Mouse (Mus musculus) midbrain, postnatal 0 days (tissue): Measurements from ENCODE around the gene Tekt3. TPM values are rescaled to one million over a fixed set of nuclear protein-coding genes. Genes with fewer than 3 reads are reported as not detected.

Experiments
- ATAC-seq: fragments of 200-750 bp; cut with Nextera tagmentation; 2 replicates; pipeline ENCODE4 v1.8.0; 2017; ENCODE audit warnings: moderate number of reproducible peaks, mild to moderate bottlenecking, moderate TSS enrichment, moderate library complexity; ENCODE audit not compliant: low FRiP score
- DNase-seq: peaks from one replicate; pipeline ENCODE4 v3.0.0-alpha.2; 2015; ENCODE audit warnings: low spot score
- H3K27ac ChIP-seq: fragments of 300-500 bp; sonication (generic); 2 replicates; pipeline ENCODE4 v1.5.1; 2014; ENCODE audit warnings: low read depth, mild to moderate bottlenecking, low read length, mixed read lengths
- H3K27me3 ChIP-seq: fragments of 300-500 bp; sonication (generic); 2 replicates; pipeline ENCODE4 v1.6.1; 2014; ENCODE audit warnings: low read length, control low read depth, mixed read lengths; ENCODE audit not compliant: insufficient read depth
- H3K36me3 ChIP-seq: fragments of 300-500 bp; sonication (generic); 2 replicates; pipeline ENCODE4 v1.6.1; 2014; ENCODE audit warnings: low read length, control low read depth, mixed read lengths; ENCODE audit not compliant: insufficient read depth
- H3K4me1 ChIP-seq: fragments of 300-500 bp; sonication (generic); 2 replicates; pipeline ENCODE4 v1.6.1; 2014; ENCODE audit warnings: mild to moderate bottlenecking, control low read depth, antibody characterized with exemption, low read length, mixed read lengths; ENCODE audit not compliant: insufficient read depth
- H3K4me2 ChIP-seq: fragments of 300-500 bp; sonication (generic); 2 replicates; pipeline ENCODE4 v1.6.1; 2014; ENCODE audit warnings: low read depth, mild to moderate bottlenecking, low read length, mixed read lengths; ENCODE audit not compliant: poor library complexity, severe bottlenecking
- H3K4me3 ChIP-seq: fragments of 300-500 bp; sonication (generic); 2 replicates; pipeline ENCODE4 v1.5.1; 2014; ENCODE audit warnings: low read depth, mild to moderate bottlenecking, low read length, moderate library complexity
- H3K9ac ChIP-seq: fragments of 300-500 bp; sonication (generic); replicated peaks from 2 replicates; pipeline ENCODE4 v1.6.1; 2014; ENCODE audit warnings: mild to moderate bottlenecking, low read length, moderate library complexity, mixed read lengths; ENCODE audit not compliant: poor library complexity, severe bottlenecking
- H3K9me3 ChIP-seq: fragments of 300-500 bp; sonication (generic); 2 replicates; pipeline ENCODE4 v1.6.1; 2016; ENCODE audit warnings: low read length, control low read depth
- CTCF ChIP-seq: IDR thresholded peaks from 2 replicates; pipeline ENCODE4 v1.5.1; 2016; ENCODE audit warnings: antibody characterized with exemption, mild to moderate bottlenecking
- WGBS: fragments of 180-500 bp; shearing (Covaris S2); extraction: QIAGEN DNeasy Blood & Tissue Kit; methylation state at CpG from one replicate; pipeline ENCODE4 v1.1.7; 2014; 5-methylcytosine and 5-hydroxymethylcytosine counted together
- polyA plus RNA-seq: library from polyadenylated mRNA; unstranded; fragments of >200 nt; fragmentation: Nextera tagmentation; extraction: Ambion mirVana; gene quantifications from 2 replicates; pipeline ENCODE4 v1.2.1, GENCODE M21; 2015
- total RNA-seq: library from RNA; depleted of rRNA; stranded (reverse); fragments of >200 nt; gene quantifications from 2 replicates; pipeline ENCODE4 v1.2.3, GENCODE M21; 2014

Gene Tekt3
- total and polyA plus RNA-seq, 2 experiments from 2014 or later = 0.20 TPM; not detected in 1

GRCm38 (mm10) chr11:63024136-63024535, 37.3 kb upstream of the Tekt3 start:
- WGBS = 81% methylated on average over 2 of the region's 2 CpGs
- no peaks in the 10 kb centered on the region for H3K4me1 ChIP-seq
- no peak for TF ChIP-seq CTCF

DNA sequence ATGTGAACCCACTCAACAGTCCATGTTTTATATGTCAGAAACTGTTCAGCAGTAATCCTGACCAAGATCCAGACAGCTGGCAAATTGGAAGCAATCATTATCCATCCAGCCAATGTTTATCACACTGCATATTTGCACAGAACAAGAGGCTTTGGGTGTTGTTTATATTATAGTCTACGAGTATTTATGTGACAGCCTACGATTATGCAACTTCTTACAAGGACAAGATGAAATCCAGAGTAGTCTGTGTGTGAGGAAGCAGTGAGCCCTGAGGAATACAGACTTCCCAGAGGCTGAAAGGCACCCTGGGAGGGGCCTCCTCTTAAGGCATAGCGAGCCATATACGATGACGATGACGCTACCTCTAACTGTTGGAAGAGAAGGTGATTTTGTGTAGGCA, 36.0 kb upstream of the Tekt3 start:
- no peaks in the 10 kb centered on the region for H3K9me3 ChIP-seq
- DNase-seq = no peak
- WGBS = 86% methylated on average over 6 of the region's 6 CpGs
- H3K27ac ChIP-seq = no peak overlapping the region
- H3K4me3 ChIP-seq = no peak overlapping the region
- no peak overlapping the region for H3K4me2 ChIP-seq
- H3K27me3 ChIP-seq = no peaks in the 10 kb centered on the region
- H3K9ac ChIP-seq = no peak overlapping the region
- H3K4me1 ChIP-seq = no peaks in the 10 kb centered on the region
- ATAC-seq = no peak
- no peak for TF ChIP-seq CTCF
- H3K36me3 ChIP-seq = no peaks in the 10 kb centered on the region

More at GRCm38 (mm10) chr11:63024136-63024535, 37.3 kb upstream of the Tekt3 start:
- H3K4me2 ChIP-seq = no peak overlapping the region
- H3K36me3 ChIP-seq = no peaks in the 10 kb centered on the region
- H3K27ac ChIP-seq = no peak overlapping the region
- no peaks in the 10 kb centered on the region for H3K27me3 ChIP-seq
- ATAC-seq (no peak), DNase-seq (no peak)
- H3K9me3 ChIP-seq = no peaks in the 10 kb centered on the region
- no peak overlapping the region for H3K4me3 ChIP-seq
- no peak overlapping the region for H3K9ac ChIP-seq

DNA sequence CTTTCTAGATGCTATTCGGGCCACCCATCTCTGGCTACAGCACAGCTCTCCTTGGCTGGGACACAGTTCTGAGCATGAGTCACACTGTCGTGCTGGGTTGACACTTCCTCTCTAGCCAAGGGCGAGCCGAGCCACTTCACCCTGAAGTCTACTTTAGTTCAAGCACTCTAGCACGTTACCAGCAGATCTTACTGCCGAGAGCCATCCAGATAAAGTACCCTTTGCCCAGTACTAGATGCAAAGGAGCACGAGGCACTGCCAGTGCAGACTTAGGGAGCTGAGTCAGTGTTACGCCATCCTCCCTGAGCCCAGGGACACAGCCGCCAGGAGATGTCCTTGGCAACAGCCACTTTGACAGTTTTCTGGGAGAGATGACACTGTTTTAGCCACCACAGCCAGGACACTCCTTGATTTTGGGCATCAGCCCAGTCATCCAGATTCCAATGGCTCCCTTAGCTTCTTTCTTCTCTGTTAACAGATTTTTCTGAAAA, 34.8 kb upstream of the Tekt3 start:
- 86% methylated on average over 9 of the region's 9 CpGs for WGBS
- Histone ChIP-seq H3K9me3 (no peaks in the 10 kb centered on the region), H3K27ac (no peak overlapping the region), H3K36me3 (no peaks in the 10 kb centered on the region), H3K4me3 (no peak overlapping the region), H3K27me3 (no peaks in the 10 kb centered on the region), H3K4me2 (no peak overlapping the region), H3K4me1 (no peaks in the 10 kb centered on the region), H3K9ac (no peak overlapping the region)
- DNase-seq = no peak
- no peak for ATAC-seq
- no peak for TF ChIP-seq CTCF

GRCm38 (mm10) chr11:63028131-63028530, 33.3 kb upstream of the Tekt3 start:
- H3K9me3 ChIP-seq = 0 out of 2 replicates have a peak, but pooled peaks cover 3% of the 10 kb centered on the region
- no peak for DNase-seq
- no peak overlapping the region for H3K4me3 ChIP-seq
- H3K4me1 ChIP-seq = no peaks in the 10 kb centered on the region
- H3K27me3 ChIP-seq = no peaks in the 10 kb centered on the region
- 87% methylated on average over 3 of the region's 3 CpGs for WGBS
- ATAC-seq = no peak
- no peaks in the 10 kb centered on the region for H3K36me3 ChIP-seq
- H3K9ac ChIP-seq = no peak overlapping the region
- TF ChIP-seq CTCF = no peak
- no peak overlapping the region for H3K27ac ChIP-seq
- no peak overlapping the region for H3K4me2 ChIP-seq

- H3K27me3 ChIP-seq = no peaks in the 10 kb centered on the region
- no peak for TF ChIP-seq CTCF
- no peak for ATAC-seq
- H3K27ac ChIP-seq = no peak overlapping the region
- H3K36me3 ChIP-seq = no peaks in the 10 kb centered on the region
- 56% methylated on average over 4 of the region's 4 CpGs for WGBS
- H3K9me3 ChIP-seq = 0 out of 2 replicates have a peak, but pooled peaks cover 4% of the 10 kb centered on the region
- H3K9ac ChIP-seq = no peak overlapping the region
- no peaks in the 10 kb centered on the region for H3K4me1 ChIP-seq
- H3K4me2 ChIP-seq = no peak overlapping the region
- no peak for DNase-seq
- H3K4me3 ChIP-seq = no peak overlapping the region
Measured at GRCm38 (mm10) chr11:63029148-63029714, 32.2 kb upstream of the Tekt3 start.

DNA sequence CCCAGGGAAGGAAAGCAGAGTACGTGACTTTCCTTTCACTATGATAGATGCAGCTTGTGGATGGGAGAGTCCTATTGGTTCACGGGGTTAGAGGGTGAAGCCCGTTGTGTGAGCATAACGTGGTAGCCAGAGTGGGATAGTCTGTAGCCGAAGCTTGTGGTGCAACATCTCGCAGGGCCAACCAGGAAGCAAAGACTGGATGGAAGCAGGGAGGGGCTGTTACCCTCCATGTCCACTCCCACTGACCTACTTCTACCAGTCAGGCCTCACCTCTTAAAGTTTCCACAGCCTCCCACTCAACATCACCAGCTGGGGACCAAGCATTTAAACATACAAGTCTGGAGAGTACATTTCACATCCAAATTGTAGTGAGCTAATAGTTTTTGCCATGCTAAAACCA, 31.7 kb upstream of the Tekt3 start:
- no peaks in the 10 kb centered on the region for H3K27me3 ChIP-seq
- no peak overlapping the region for H3K27ac ChIP-seq
- H3K4me2 ChIP-seq = no peak overlapping the region
- no peak for DNase-seq
- WGBS = 92% methylated on average over 6 of the region's 6 CpGs
- H3K36me3 ChIP-seq = no peaks in the 10 kb centered on the region
- no peak for ATAC-seq
- TF ChIP-seq CTCF = no peak
- no peaks in the 10 kb centered on the region for H3K4me1 ChIP-seq
- H3K9ac ChIP-seq = no peak overlapping the region
- no peak overlapping the region for H3K4me3 ChIP-seq
- H3K9me3 ChIP-seq = 0 out of 2 replicates have a peak, but pooled peaks cover 4% of the 10 kb centered on the region
